Mouse (Mus musculus) cerebellum, adult 18-20 months (tissue): Measurements from ENCODE around the gene Ppp2r2c.

Source experiments
- DNase-seq, 2 experiments: peaks; one replicate each; pipeline ENCODE4 v3.0.0; 2021

Ppp2r2c gene

DNA sequence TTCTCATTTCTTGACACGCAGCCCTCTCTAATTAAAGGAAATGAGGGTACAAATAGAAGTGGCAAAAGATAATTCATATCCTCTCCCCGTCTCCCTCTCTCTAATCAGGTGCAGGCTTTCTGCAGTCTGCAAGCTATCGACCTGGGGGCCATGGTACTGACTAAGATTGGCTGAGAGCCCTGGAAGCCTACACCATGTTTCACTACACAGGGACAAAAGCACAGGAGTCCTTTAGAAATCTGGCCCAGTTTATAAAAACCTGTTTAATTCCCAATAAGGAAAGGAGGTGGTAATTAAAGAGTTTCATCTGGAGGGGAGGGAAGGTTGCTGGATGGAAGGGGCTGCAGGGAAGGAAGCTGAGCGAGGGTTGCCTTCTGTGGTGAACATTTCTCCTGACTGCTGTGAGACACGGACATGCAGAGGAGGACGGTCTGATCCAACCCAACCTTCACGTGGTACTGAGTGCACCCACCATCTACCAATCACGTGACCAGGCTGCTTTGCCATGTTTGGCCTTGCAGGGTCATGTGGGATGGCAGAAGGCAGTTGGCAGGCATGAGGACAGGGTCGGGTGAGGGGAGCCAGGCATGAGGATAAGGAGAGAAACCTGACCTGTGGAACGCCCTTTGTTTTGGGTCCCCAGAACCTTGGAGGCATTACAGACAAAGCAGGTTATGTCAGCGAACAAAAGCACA lies 30.2 kb downstream of the Ppp2r2c start:
- DNase-seq, result peak in 1 of 2 experiments; percentile 40

DNA sequence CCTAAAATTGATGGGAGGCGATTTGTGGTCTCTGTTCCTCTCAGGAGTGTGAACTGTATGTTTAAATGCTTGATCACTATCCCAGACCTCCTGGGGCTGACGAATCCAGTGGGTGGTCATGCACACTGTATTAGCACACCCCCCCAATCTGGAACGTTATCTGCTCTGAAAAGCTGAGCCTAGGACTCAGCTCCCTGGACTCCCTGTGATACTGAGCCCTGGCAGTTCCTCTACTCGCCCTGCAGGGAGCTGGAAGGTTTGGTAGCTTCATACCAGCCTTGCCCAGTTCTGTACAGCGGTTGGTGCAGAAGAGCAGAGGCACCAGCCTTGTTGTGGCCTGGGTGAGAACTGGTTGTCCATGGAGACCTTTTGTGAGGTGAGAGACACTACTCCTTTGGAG lies 31.1 kb downstream of the Ppp2r2c start:
- peak; percentile 54 to 60 for DNase-seq

DNA sequence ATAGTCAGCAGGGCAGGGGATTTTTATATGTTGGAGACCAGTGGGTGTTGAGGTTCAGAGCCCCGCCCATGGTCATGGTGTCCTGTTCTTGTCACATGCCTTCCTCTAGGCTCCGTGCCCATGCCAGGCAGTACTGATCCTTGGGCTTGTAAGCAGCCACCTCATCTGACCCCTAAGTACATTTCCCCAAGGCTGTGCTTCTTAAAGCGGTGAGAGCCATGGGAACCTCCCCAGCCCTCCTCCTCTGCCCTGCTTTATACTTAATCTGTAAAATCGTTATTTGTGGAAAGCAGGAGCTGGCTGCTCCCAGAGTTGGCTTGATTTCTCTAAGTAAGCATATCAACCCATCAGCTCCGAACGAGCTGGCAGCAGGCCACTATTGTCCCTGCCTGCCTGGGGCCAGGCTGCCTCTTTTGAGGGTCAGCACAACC lies 31.9 kb downstream of the Ppp2r2c start:
- peak; percentile 58 to 69 for DNase-seq

DNA sequence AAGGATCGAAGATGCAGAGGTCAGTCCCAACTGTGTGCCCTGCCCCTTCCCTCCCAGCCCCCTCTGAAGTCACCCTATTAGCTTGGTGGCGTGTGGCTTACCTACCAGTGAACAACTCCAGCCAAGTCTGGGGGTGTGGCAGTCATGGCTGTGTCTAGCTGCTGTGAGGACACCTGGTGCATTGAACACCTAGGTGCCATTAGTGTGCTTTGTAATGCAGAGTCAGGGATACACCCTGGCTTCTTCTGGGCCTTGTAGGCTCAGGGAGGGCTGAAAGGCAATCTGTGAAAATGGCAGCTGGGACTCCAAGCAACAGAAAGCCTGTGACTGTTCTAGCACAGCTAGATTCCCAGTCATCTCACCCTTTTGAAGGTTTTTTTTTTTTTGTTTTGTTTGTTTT lies 34.5 kb downstream of the Ppp2r2c start:
- DNase-seq, result no peak

DNA sequence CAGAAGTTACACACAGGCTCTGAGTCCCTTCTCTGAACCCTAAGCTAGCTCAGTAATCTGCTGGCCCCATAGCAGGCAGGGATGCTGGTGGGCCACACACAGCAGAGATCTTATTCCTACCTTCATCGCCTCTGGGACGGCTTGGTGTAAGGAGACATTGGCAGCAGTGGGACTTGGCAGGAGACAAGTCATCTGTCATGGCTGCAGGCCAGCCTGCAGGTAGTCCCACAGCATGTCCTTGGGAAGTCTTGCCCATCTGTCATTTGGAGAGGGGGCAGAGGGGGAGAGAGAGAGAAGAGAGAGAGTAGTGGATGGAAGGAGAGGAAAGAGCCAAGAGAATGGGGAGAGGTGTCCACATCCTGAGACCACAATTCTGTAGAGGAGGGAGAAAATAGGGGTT lies 35.8 kb downstream of the Ppp2r2c start:
- DNase-seq, result peak; percentile 84 to 86

GRCm38 (mm10) chr5:36904703-36905102 lies 36.4 kb downstream of the Ppp2r2c start:
- DNase-seq, result no peak

DNA sequence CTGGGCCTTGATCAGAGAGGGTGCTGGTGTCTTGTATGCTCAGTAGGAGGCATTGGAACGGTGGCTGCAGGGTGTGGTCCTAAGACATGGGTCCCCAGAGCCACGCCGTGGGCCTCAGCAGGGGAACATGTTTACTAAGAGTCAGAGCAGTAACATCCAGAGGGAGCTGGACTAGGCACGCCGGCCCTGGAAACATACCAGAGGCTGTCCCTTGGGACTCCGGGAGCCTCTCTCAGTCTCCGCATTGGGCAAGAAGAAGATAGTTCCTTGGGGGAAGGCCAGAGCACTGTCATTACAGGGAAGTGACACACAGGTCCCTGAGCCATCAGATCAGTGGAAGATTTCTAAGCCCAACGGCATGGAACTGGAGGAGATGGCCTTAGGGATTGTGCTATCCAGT lies 36.9 kb downstream of the Ppp2r2c start:
- DNase-seq, result peak in 1 of 2 experiments; percentile 59

DNA sequence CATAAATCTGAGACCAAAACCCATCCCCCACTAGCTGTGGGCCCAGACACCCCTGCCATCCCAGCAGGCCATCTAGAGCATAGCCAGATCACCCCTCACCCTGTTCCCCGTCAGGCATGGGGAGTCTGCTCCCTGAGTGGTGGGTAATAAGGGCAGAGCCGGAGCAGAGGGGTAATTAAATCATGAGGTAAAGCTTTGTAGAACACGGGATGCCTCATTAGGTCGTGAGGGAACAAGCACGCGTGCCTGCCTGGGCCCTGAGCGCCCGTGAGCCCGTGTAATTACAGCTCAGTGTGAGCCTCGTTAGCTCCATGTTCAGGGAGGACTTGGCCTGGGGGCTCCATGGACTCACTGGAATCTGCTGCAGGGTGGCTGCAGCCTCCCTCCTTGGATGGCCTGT lies 39.4 kb downstream of the Ppp2r2c start:
- DNase-seq, result no peak

DNA sequence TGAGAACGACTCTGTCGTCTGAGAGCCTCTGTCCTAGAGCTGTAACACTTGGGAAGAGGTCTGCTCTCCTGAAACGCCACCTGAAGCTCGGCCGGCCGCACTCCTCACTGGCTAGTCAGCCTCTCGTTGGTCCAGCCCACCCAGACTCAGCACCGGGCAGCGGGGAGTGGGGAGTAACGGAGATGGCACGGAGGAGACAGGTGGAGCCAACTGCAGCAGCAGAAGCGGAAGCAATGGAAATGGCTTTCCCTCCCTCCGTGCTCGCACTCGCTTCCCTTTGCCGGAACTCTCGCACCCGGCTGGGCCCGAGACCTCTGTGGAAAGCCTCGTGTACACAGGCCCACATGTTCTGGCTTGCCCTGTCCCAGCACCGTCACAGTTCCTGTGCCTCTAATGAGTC lies 41.2 kb downstream of the Ppp2r2c start:
- peak; percentile 47 to 54 for DNase-seq

GRCm38 (mm10) chr5:36910980-36911379 lies 42.7 kb downstream of the Ppp2r2c start:
- DNase-seq, result no peak

GRCm38 (mm10) chr5:36911759-36912352 lies 43.5 kb downstream of the Ppp2r2c start:
- peak; percentile 43 to 52 for DNase-seq

DNA sequence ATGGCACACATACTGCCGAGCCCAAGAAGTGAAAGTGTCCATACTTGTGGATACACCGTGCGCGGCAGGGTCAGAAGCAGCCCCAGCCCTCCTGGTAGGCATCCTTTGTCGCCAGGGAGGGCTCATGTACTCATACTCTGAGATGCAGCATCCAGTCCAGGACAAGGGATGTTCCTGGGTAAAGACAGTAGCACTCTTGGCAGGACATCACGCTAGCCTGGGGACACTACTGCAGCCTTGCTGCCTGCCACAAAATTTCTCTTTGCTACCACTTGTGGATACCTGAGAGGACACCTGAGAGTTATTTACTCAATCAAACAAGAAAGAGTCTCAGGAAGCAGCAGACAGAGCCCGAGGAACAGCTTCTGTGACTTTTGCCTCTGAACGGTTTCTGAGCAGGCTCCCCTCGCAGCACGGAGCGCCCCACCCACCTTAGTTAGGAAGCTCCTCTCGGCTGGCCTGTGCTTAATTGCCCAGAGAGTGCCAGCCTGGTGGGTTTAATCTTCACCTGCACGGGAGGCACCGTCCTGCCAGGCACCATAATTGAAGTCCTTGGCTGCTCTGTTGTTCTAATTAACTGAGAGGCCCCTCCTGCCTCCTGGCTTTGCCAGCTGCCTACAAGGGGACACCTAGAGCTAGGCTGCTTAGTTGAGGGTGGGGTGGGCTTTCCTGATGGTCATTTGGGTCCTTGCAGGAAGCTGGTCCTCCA lies 44.4 kb downstream of the Ppp2r2c start:
- peak; percentile 40 to 54 for DNase-seq

DNA sequence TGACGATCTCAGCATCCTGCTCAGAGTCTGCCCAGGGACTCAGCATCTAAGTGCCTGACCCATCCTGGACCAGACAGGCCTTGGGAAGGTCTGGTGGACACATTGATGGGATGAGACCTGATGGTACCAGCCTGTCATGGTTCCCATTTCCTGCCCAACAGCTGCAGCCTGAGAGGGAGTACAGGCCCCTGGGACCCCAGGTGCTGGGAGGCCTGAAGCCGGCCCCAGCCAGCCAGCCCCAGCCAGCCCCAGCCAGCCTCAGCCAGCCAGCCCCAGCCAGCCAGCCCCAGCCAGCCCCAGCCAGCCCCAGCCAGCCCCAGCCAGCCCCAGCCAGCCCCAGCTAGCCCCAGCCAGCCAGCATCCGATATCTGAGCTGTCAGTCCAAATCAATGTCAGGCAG lies 46.9 kb downstream of the Ppp2r2c start:
- DNase-seq, result no peak

GRCm38 (mm10) chr5:36916581-36916980 lies 48.3 kb downstream of the Ppp2r2c start:
- DNase-seq, result peak; percentile 57 to 61

- DNase-seq, result no peak
Measured at GRCm38 (mm10) chr5:36917245-36917644, 48.9 kb downstream of the Ppp2r2c start.

GRCm38 (mm10) chr5:36918016-36918415 lies 49.7 kb downstream of the Ppp2r2c start:
- peak; percentile 39 to 50 for DNase-seq

DNA sequence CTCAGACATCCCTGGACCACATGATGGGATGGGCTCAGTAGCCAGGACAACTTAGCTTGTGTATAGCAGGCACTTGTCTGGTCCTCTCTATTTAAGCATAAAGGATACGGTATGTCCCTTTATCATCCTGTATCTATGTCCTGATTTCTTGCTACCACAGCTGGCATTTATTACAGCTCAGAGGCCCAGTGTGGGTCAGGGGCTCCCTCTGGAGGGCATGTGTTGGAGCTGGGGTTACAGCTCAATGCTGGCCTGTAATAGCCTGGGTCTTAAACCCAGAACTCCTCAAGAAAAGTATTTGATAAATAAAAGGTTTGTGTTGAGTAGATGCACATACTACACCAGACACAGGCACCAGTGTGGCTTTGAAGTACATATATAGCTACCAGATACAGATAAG lies 51.8 kb downstream of the Ppp2r2c start:
- peak in 1 of 2 experiments; percentile 56 for DNase-seq

DNA sequence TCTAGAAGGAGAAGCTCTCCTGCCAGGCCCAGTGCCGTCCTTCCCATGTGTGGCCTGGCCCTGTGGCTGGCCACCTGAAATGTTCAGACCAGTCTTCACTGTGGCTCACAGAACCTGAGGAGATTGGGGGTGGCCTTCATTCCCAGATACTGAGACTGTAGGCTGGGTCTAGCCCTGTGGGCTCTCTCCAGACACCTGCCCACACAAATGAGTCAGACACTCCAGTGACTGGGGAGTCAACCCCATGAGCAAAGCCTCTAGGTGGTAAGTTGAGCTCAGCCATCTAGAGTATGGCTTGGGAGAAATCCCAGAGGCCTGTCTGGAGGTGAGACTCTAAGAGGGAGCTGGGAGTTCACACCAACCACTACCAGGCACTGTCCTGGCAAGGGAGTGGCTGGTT lies 53.6 kb downstream of the Ppp2r2c start:
- DNase-seq, result peak in 1 of 2 experiments; percentile 32

- peak in 1 of 2 experiments; percentile 34 for DNase-seq
Measured at GRCm38 (mm10) chr5:36922811-36923210, 54.5 kb downstream of the Ppp2r2c start.

DNA sequence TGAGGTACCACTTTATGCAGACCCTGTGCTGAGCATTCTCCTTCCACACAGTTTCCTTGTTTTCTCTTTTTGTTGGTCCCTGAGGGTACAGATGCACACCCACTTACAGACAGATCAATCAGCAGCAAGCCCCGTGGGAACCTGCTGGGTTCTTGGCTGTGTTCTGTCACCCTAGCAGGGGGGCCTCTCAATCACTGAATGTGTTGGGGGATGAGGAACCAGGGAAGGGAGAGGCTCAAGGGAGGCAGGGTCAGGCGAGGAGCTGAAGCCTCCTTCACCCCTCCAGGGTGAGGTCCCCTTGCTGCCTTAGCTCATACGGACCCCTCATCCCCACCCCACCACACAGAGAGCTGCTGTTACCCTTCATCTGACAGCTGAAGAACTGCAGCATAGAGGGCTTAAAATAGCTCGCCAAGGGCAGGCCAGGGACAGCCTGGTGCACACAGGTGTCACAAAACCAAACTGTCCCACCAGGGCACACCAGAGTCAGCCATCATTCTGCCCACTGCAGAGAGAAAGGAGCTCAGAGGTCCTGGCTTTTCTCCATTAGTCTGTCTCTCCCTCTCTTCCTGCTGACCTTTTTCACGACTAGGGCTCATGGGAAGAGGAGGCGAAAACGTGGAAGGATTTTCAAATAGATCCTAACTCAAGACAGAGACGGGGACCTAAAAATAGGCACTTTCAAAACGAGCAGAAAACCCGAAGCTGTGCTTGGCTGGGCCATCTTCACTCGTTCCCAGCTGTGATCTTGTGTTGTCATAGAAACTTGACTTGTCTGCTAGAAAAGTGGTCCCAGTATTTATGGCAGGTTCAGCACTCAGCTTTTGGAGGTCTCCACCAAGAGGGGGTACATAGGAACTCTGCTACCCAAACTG lies 55.8 kb downstream of the Ppp2r2c start:
- DNase-seq, result peak in 1 of 2 experiments; percentile 39

- DNase-seq, result peak; percentile 55 to 70
Measured at GRCm38 (mm10) chr5:36928701-36929100, 60.4 kb downstream of the Ppp2r2c start.

DNA sequence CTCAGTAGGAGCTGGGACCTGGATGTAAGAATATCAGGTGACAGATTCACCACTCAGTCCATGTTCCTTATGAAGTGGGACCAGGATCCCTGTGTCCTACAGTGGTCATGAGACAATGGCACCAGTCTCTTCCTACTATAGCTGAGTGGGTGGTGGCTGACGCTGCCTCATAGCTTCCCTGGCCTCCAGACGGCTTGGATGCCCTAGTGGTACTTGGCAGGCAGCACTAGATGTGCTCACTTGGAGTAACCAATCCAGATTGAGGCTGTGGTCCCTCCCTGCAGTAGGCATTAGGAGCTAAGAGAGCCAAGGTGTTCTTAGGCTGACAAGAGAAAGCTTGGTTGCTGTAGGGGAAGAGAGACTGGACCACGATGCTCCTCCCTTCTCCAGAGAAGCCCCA lies 61.1 kb downstream of the Ppp2r2c start:
- no peak for DNase-seq

DNA sequence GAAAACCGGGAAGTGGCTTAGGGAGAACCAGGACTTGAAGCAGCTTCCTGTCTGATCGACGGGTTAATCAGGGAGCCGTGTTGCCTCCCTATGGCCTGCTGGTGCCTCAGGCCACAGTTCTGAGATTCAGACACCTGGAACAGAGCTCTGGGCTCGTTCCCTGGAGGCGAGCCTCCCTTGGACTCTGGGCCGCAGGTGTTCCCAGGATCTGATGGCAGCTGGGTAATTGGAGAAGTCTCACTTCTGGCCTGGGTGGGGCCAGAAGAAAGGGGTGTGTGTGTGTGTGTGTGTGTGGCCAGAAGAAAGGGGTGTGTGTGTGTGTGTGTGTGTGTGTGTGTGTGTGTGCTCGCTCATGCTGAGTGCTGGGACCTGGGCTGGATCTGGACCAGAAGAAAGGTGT lies 65.1 kb downstream of the Ppp2r2c start:
- no peak for DNase-seq
